Mouse (Mus musculus) stomach, postnatal 0 days (tissue): ENCODE results near the gene Rad51. TPM values are rescaled to one million over a fixed set of nuclear protein-coding genes. Genes with fewer than 3 reads are reported as not detected.
A peak's percentile ranks its signal among the peaks of the same experiment; 100 is the strongest.

ENCODE experiments used
- ATAC-seq: fragments of 200-750 bp; cut with Nextera tagmentation; 2 replicates; pipeline ENCODE4 v1.8.0; 2017; ENCODE audit not compliant: low FRiP score, low TSS enrichment
- DNase-seq: peaks from one replicate; pipeline ENCODE4 v3.0.0-alpha.2; 2016; ENCODE audit warnings: low spot score
- H3K27ac ChIP-seq: fragments of 300-500 bp; sonication (generic); replicated peaks from 2 replicates; pipeline ENCODE4 v1.5.1; 2014; ENCODE audit warnings: mild to moderate bottlenecking, control low read depth
- H3K27me3 ChIP-seq: fragments of 300-500 bp; sonication (generic); 2 replicates; pipeline ENCODE4 v1.6.1; 2014; ENCODE audit warnings: low read length; ENCODE audit not compliant: control insufficient read depth, insufficient read depth
- H3K36me3 ChIP-seq: fragments of 300-500 bp; sonication (generic); 2 replicates; pipeline ENCODE4 v1.6.1; 2014; ENCODE audit warnings: low read length, mixed read lengths; ENCODE audit not compliant: control insufficient read depth, insufficient read depth
- H3K4me1 ChIP-seq: fragments of 300-500 bp; sonication (generic); replicated peaks from 2 replicates; pipeline ENCODE4 v1.6.1; 2014; ENCODE audit warnings: antibody characterized with exemption; ENCODE audit not compliant: control insufficient read depth, insufficient read depth
- H3K4me2 ChIP-seq: fragments of 300-500 bp; sonication (generic); replicated peaks from 2 replicates; pipeline ENCODE4 v1.6.1; 2014; ENCODE audit warnings: low read depth, mild to moderate bottlenecking, control low read depth, moderate library complexity
- H3K4me3 ChIP-seq: fragments of 300-500 bp; sonication (generic); 2 replicates; pipeline ENCODE4 v1.5.1; 2014; ENCODE audit warnings: low read depth, low read length, control low read depth
- H3K9ac ChIP-seq: fragments of 300-500 bp; sonication (generic); 2 replicates; pipeline ENCODE4 v1.6.1; 2014; ENCODE audit warnings: mild to moderate bottlenecking, low read length, control low read depth, mixed read lengths
- H3K9me3 ChIP-seq: fragments of 300-500 bp; sonication (generic); 2 replicates; pipeline ENCODE4 v1.6.1; 2016; ENCODE audit warnings: low read length; ENCODE audit not compliant: control insufficient read depth
- CTCF ChIP-seq: IDR thresholded peaks from 2 replicates; pipeline ENCODE4 v1.5.1; 2016; ENCODE audit warnings: antibody characterized with exemption, low read depth, mild to moderate bottlenecking, moderate library complexity
- EP300 ChIP-seq: optimal IDR thresholded peaks from 2 replicates; pipeline ENCODE3; 2016; ENCODE audit warnings: antibody characterized with exemption
- WGBS: fragments of 180-500 bp; shearing (Covaris S2); extraction: QIAGEN DNeasy Blood & Tissue Kit; methylation state at CpG from one replicate; pipeline ENCODE4 v1.1.7; 2014; 5-methylcytosine and 5-hydroxymethylcytosine counted together
- polyA plus RNA-seq: library from polyadenylated mRNA; unstranded; fragments of >200 nt; fragmentation: Nextera tagmentation; extraction: Ambion mirVana; gene quantifications from 2 replicates; pipeline ENCODE4 v1.2.1, GENCODE M21; 2015

The Rad51 gene
- polyA plus RNA-seq, 1 experiment from 2014 or later, result 11.2 TPM

DNA sequence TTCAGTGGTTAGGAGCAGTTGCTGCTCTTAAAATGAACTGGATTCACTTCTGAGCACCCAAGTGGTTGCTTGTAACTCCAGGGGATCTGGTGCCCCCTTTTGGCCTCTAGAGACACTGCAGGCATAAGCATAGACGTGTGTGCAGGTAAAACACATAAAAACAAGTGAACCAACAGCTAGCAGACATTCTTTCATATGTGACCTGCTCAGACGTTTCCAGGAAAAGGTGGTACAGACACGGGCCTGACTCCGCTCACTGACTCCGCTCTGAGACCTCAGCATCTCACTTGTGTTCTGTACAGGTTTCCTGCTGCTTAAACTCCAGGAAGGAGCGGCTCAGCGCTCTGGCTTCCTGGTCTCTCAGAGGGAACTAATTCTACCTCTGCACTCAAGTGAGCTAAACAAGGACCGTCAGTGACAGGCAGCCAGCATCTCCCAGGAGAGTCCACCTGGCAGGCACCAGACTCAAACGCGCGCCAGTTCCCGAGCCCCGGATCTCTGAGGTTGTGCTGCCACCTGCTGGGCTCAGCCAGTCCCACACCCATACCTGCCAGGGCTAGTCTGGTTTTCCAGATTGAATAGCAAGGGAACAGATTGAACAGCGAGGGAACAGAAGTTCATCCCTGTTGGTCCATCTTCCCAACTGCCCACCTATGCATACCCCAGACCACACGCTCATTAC, 76.6 kb downstream of the Rad51 start:
- peak; percentile 89 for DNase-seq
- Histone ChIP-seq H3K9me3 (no peaks in the 10 kb centered on the region), H3K4me1 (no peaks in the 10 kb centered on the region), H3K9ac (no peak overlapping the region), H3K27ac (no peak overlapping the region), H3K27me3 (no peaks in the 10 kb centered on the region), H3K4me3 (peak overlapping the region; percentile 35), H3K4me2 (peak overlapping the region; percentile 71), H3K36me3 (peaks cover 5% of the 10 kb centered on the region; the same call in 1 of the 2 replicates)
- no peak for TF ChIP-seq EP300
- peak; percentile 87 for TF ChIP-seq CTCF
- 6% methylated on average over 15 of the region's 15 CpGs for WGBS
- peak; percentile 81 for ATAC-seq

DNA sequence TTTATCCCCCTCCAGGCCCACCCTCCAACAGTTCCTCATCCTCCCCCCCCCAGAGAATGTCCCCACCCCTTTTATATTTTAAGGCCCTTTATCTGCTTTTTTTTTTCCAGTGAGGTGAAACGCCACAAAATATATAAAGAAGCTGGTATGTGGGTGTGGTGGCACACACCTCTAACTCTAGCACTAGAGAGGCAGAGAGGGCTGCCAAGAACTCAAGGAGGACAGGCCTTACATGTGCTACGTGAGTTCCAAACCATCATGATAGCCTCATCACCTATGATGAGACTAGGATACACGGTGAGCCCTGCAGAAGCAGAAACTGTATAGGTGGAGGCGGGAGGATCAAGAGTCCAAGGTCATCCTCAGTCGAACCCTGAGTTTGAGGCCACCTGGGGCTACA, 78.4 kb downstream of the Rad51 start:
- ATAC-seq (no peak), DNase-seq (no peak)
- TF ChIP-seq EP300 (no peak), CTCF (no peak)
- Histone ChIP-seq H3K4me1 (no peaks in the 10 kb centered on the region), H3K9me3 (no peaks in the 10 kb centered on the region), H3K4me2 (no peak overlapping the region), H3K27me3 (no peaks in the 10 kb centered on the region), H3K27ac (no peak overlapping the region), H3K9ac (no peak overlapping the region), H3K36me3 (no peaks in the 10 kb centered on the region; the same call in 1 of the 2 replicates), H3K4me3 (no peak overlapping the region)
- WGBS, result 68% methylated on average over 5 of the region's 5 CpGs

DNA sequence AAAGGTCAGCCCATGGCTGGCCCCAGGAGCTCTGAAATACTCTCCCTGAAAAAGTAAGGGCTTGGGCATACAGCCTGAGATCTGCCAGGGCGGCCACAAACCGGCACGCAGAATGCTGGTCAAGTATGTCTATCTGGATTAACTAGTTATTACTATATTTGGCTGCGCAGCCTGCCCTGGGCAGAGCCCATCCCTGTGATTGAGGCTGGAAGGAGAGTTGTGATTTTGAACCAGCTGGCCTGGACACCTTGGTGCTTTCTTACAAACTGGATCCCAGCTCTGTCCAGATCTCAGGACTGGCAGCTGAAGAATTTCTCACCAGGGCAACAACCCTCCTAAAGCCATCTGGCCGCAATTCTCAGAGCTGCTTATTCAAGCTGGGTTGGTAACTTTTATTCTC, 81.5 kb downstream of the Rad51 start:
- 75% methylated on average over 5 of the region's 5 CpGs for WGBS
- no peak overlapping the region for H3K4me3 ChIP-seq
- TF ChIP-seq CTCF, result no peak
- no peak for TF ChIP-seq EP300
- no peaks in the 10 kb centered on the region for H3K27me3 ChIP-seq
- DNase-seq (no peak), ATAC-seq (no peak)
- H3K36me3 ChIP-seq, result no peaks in the 10 kb centered on the region
- peak overlapping the region; percentile 56 for H3K27ac ChIP-seq
- H3K9me3 ChIP-seq, result no peaks in the 10 kb centered on the region
- H3K4me1 ChIP-seq, result 0 out of 2 replicates have a peak, but pooled peaks cover 2% of the 10 kb centered on the region
- H3K4me2 ChIP-seq, result no peak overlapping the region
- H3K9ac ChIP-seq, result no peak overlapping the region

DNA sequence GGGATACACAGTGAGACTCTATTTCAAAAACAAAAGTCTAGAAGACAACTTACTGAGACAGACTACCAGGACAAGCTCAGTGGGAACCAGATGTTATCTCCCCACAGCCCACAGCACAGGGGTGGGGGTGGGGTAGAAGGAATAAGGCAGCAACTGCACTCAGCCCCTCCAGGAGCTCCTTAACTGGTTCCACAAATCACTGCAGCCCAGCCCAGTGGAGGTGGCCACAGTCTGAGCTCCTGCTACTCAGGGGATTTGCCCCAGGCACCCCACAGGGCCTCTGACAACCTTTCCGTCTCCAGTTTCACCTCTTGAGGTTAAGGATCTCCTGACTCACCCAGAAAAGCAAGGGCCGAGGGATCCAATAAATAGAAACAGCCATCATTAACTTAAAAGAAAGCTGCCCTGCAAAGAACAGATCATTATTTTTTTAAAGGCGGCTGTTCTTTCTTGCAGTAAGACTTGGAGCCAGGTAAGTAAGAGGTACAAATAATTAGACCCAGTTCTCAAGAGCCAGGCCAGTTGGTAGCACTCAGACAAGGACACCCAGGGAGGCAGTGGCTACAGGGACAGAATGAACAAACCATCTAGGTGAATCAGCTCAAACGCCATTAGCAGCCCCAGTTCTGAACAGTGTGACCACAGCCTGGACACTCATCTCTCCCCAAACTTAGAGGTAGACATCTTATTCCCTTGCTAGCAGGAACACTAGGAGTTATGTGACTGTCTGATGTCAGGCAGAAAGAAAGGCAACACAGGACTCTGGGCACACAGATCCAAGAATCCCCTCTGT, 83.9 kb downstream of the Rad51 start:
- no peak for ATAC-seq

More for the DNA sequence above, 83.9 kb downstream of the Rad51 start:
- H3K27me3 ChIP-seq, result no peaks in the 10 kb centered on the region
- H3K4me3 ChIP-seq, result no peak overlapping the region
- no peak overlapping the region for H3K9ac ChIP-seq
- WGBS, result 51% methylated on average over 4 of the region's 4 CpGs
- no peaks in the 10 kb centered on the region for H3K9me3 ChIP-seq
- H3K27ac ChIP-seq, result 0 out of 2 replicates have a peak overlapping the region, but pooled peaks have one; percentile 13
- no peak overlapping the region for H3K4me2 ChIP-seq
- no peak for TF ChIP-seq EP300
- TF ChIP-seq CTCF, result no peak
- no peak for DNase-seq
- H3K4me1 ChIP-seq, result peaks cover 2% of the 10 kb centered on the region; the same call in 1 of the 2 replicates
- no peaks in the 10 kb centered on the region for H3K36me3 ChIP-seq

Other genes starting within 250 kb of the Rad51 start
- 3.7 and 3.8 TPM in 2 replicates for gene Bahd1, start 212.4 kb upstream of the Rad51 start, polyA plus RNA-seq
- 13.6 and 14.2 TPM in 2 replicates for gene Chst14, start 186.3 kb upstream of the Rad51 start, polyA plus RNA-seq
- gene Ccdc32, start 83.4 kb upstream of the Rad51 start, polyA plus RNA-seq, result 20.7 and 21.3 TPM in 2 replicates
- 1.8 and 2.0 TPM in 2 replicates for gene Rpusd2, start 78.0 kb upstream of the Rad51 start, polyA plus RNA-seq
- 9.9 and 15.5 TPM in 2 replicates for gene Knl1, start 65.7 kb upstream of the Rad51 start, polyA plus RNA-seq
- 40.1 and 40.5 TPM in 2 replicates for gene Rmdn3, start 44.2 kb downstream of the Rad51 start, polyA plus RNA-seq
- 1.3 and 1.5 TPM in 2 replicates for gene Gchfr, start 55.0 kb downstream of the Rad51 start, polyA plus RNA-seq
- gene Gm14137, start 61.7 kb downstream of the Rad51 start, polyA plus RNA-seq, result 4.3 and 4.9 TPM in 2 replicates
- gene Zfyve19, start 95.8 kb downstream of the Rad51 start, polyA plus RNA-seq, result 28.5 and 30.9 TPM in 2 replicates
- gene Dnajc17, start 96.0 kb downstream of the Rad51 start, polyA plus RNA-seq, result 11.7 and 12.5 TPM in 2 replicates
- gene Ppp1r14d, start 117.1 kb downstream of the Rad51 start, polyA plus RNA-seq, result 0.57 and 0.81 TPM in 2 replicates
- 70.9 and 80.2 TPM in 2 replicates for gene Spint1, start 124.6 kb downstream of the Rad51 start, polyA plus RNA-seq
- 17.0 and 19.4 TPM in 2 replicates for gene Rhov, start 158.5 kb downstream of the Rad51 start, polyA plus RNA-seq
- gene Vps18, start 175.9 kb downstream of the Rad51 start, polyA plus RNA-seq, result 7.7 and 8.0 TPM in 2 replicates
- 3.7 TPM in 2 replicates for gene Dll4, start 213.0 kb downstream of the Rad51 start, polyA plus RNA-seq
- gene Chac1, start 238.4 kb downstream of the Rad51 start, polyA plus RNA-seq, result 2.0 and 2.6 TPM in 2 replicates